8 mouse cellular contexts compared by ENCODE assay signal in genomic region chr11:59809071-59809669, GRCm38 (mm10). TPM values are rescaled to one million over a fixed set of nuclear protein-coding genes. Genes with fewer than 3 reads are reported as not detected.
A peak's percentile ranks its signal among the peaks of the same experiment; 100 is the strongest.
DNase-seq lines count a peak whose midpoint lies in the region; ATAC-seq and TF ChIP-seq lines count a peak whose summit lies in the region.

No protein-coding gene starts in this region.

- no peaks in the 10 kb centered on the region for H3K9me3 ChIP-seq in heart, embryonic 13.5 days
- no peaks in the 10 kb centered on the region for H3K9me3 ChIP-seq in megakaryocyte, embryonic 14.5 days

- H3K4me3 ChIP-seq in testis, adult 2 months (ENCODE audit: control insufficient read depth, low read depth, low read length), result peak overlapping the region; percentile 90
- peak overlapping the region; percentile 61 for H3K4me3 ChIP-seq in heart, embryonic 13.5 days
- H3K4me3 ChIP-seq in megakaryocyte, embryonic 14.5 days (replicated peaks), result peak overlapping the region; percentile 93

- H3K27me3 ChIP-seq in testis, adult 2 months (ENCODE audit: control insufficient read depth, insufficient read depth, low read length), result no peaks in the 10 kb centered on the region
- no peaks in the 10 kb centered on the region for H3K27me3 ChIP-seq in heart, embryonic 13.5 days (replicated peaks)
- no peaks in the 10 kb centered on the region for H3K27me3 ChIP-seq in megakaryocyte, embryonic 14.5 days (replicated peaks)

- WGBS in heart, embryonic 13.5 days, result under 1% methylated on average over 15 of the region's 15 CpGs

- peak; percentile 48 for ATAC-seq in heart, embryonic 13.5 days (ENCODE audit: extremely low read depth, insufficient number of reproducible peaks, low FRiP score, low TSS enrichment)

- H3K27ac ChIP-seq in testis, adult 2 months (ENCODE audit: control insufficient read depth, insufficient read depth, low read depth, low read length), result peak overlapping the region; percentile 98
- peak overlapping the region; percentile 96 for H3K27ac ChIP-seq in heart, embryonic 13.5 days (replicated peaks)

- H3K9ac ChIP-seq in heart, embryonic 13.5 days, result peak overlapping the region; percentile 93

- H3K4me2 ChIP-seq in heart, embryonic 13.5 days, result peak overlapping the region; percentile 79

- H3K36me3 ChIP-seq in testis, adult 2 months (ENCODE audit: control insufficient read depth, insufficient read depth, low read length), result no peaks in the 10 kb centered on the region; the same call in 1 of the 2 replicates
- H3K36me3 ChIP-seq in heart, embryonic 13.5 days, result peaks cover 38% of the 10 kb centered on the region
- peaks cover 58% of the 10 kb centered on the region for H3K36me3 ChIP-seq in megakaryocyte, embryonic 14.5 days (replicated peaks; ENCODE audit: low read length)

- H3K4me1 ChIP-seq in testis, adult 2 months (ENCODE audit: control insufficient read depth, insufficient read depth, low read length), result peaks cover 7% of the 10 kb centered on the region
- H3K4me1 ChIP-seq in heart, embryonic 13.5 days, result peaks cover 28% of the 10 kb centered on the region
- H3K4me1 ChIP-seq in megakaryocyte, embryonic 14.5 days, result peaks cover 77% of the 10 kb centered on the region

- TF ChIP-seq POLR2A in testis, adult 2 months (IDR thresholded peaks at IDR 0.05; ENCODE audit: control insufficient read depth, low read depth, low read length), result no peak

- no peak for DNase-seq in testis, postnatal 10 days (ENCODE audit: low spot score)
- peak; percentile 66 for DNase-seq in c-Kit-positive CD71-positive TER-119-negative erythroid progenitor cells, embryonic 14.5 days (ENCODE audit: low read depth)
- DNase-seq in kidney, postnatal 14 days, result peak; percentile 67
- no peak for DNase-seq in layer of hippocampus, adult 11-12 months (ENCODE audit: low spot score)
- no peak for DNase-seq in yolk sac, embryonic 10.5 days (ENCODE audit: low spot score)

- no peak for TF ChIP-seq CTCF in testis, adult 2 months (IDR thresholded peaks at IDR 0.05; ENCODE audit: control insufficient read depth, insufficient read depth, insufficient replicate concordance, low read depth, low read length)

RNA-seq across cellular contexts. Expression of gene Flcn, which starts 0.6 kb away (rescaled TPM):
- 20.0 and 20.3 TPM in 2 replicates for polyA plus RNA-seq in testis, adult 2 months (2012; rRNA removed)
- polyA plus RNA-seq in heart, embryonic 13.5 days (2015; fragmentation: Nextera tagmentation; extraction: Ambion mirVana), result 26.9 and 28.6 TPM in 2 replicates
- polyA plus RNA-seq in megakaryocyte, embryonic 14.5 days (2012; ENCODE audit: insufficient read depth, low replicate concordance), result 12.2 and 19.0 TPM in 2 replicates

RNA-seq across cellular contexts. Expression of gene Pld6, which starts 21.7 kb away (rescaled TPM):
- polyA plus RNA-seq in testis, adult 2 months (2012; rRNA removed), result 101 and 110 TPM in 2 replicates
- polyA plus RNA-seq in heart, embryonic 13.5 days (2015; fragmentation: Nextera tagmentation; extraction: Ambion mirVana), result 4.5 and 5.6 TPM in 2 replicates
- 0.43 TPM in 1 of 2 replicates, not detected in the other for polyA plus RNA-seq in megakaryocyte, embryonic 14.5 days (2012; ENCODE audit: insufficient read depth, low replicate concordance)

RNA-seq across cellular contexts. Expression of gene Nt5m, which starts 30.1 kb away (rescaled TPM):
- polyA plus RNA-seq in testis, adult 2 months (2012; rRNA removed), result 97.1 and 100 TPM in 2 replicates
- 36.3 and 36.5 TPM in 2 replicates for polyA plus RNA-seq in heart, embryonic 13.5 days (2015; fragmentation: Nextera tagmentation; extraction: Ambion mirVana)
- polyA plus RNA-seq in megakaryocyte, embryonic 14.5 days (2012; ENCODE audit: insufficient read depth, low replicate concordance), result 42.2 and 46.8 TPM in 2 replicates

RNA-seq across cellular contexts. Expression of gene Cops3, which starts 30.5 kb away (rescaled TPM):
- 44.1 and 56.9 TPM in 2 replicates for polyA plus RNA-seq in testis, adult 2 months (2012; rRNA removed)
- polyA plus RNA-seq in heart, embryonic 13.5 days (2015; fragmentation: Nextera tagmentation; extraction: Ambion mirVana), result 152 and 169 TPM in 2 replicates
- polyA plus RNA-seq in megakaryocyte, embryonic 14.5 days (2012; ENCODE audit: insufficient read depth, low replicate concordance), result 9.1 and 21.7 TPM in 2 replicates

Comparison
In these comparisons a context has a peak if more than half of its experiments do, and no peak if none do; other contexts are left out.
1. DNase-seq: peak in c-Kit-positive CD71-positive TER-119-negative erythroid progenitor cells, embryonic 14.5 days (single experiment) and kidney, postnatal 14 days (single experiment); none in testis, postnatal 10 days (single experiment), layer of hippocampus, adult 11-12 months (single experiment) and yolk sac, embryonic 10.5 days (single experiment).
2. RNA of gene Pld6, which starts 21.7 kb away (polyA plus RNA-seq): 101 to 110 TPM in testis, adult 2 months; 4.5 to 5.6 TPM in heart, embryonic 13.5 days and 0.43 TPM in megakaryocyte, embryonic 14.5 days; every median in the first group is over 10 times any median in the second.
3. Peak in every context shown above with its lines, with median percentiles within 50 percentile points of each other: H3K4me3 ChIP-seq.